Mouse (Mus musculus) frontal cortex, postnatal 25 days (tissue): ENCODE measurements around the gene Akain1.

Experiments used
- DNase-seq, 2 experiments: peaks; one replicate each; pipeline ENCODE4 v3.0.0; 2022; ENCODE audit warnings: low spot score in 2 of 2

Akain1 gene

DNA sequence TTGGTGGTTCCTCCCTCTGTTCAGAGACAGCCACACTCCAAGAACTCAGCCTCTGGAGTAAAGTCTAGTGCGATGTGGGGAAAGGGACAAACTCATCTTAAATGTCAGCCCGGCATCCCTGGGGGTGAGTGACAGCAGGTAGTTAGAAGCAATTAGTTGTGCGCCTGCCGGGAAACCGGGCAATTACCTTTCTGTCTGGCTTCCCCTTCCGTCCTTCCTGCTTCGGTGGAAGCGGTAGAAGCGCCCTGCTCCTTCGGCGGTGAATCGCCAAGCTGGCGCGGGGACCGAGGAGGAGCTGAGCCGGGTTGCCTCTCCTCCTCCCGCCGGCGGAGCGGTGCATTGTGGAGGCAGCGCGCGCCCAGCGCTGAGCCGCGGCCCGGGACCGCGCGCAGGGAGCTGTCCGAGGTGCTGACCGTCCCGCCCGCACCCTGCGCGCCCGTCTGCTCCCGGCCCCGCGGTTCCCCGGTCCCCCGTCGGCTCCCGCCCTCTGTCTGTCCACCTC lies at the start of gene Akain1:
TSS of gene Akain1 (plus strand) at position 337 of the 502 bp plus-strand sequence.
- peak; percentile 7 to 15 for DNase-seq

DNA sequence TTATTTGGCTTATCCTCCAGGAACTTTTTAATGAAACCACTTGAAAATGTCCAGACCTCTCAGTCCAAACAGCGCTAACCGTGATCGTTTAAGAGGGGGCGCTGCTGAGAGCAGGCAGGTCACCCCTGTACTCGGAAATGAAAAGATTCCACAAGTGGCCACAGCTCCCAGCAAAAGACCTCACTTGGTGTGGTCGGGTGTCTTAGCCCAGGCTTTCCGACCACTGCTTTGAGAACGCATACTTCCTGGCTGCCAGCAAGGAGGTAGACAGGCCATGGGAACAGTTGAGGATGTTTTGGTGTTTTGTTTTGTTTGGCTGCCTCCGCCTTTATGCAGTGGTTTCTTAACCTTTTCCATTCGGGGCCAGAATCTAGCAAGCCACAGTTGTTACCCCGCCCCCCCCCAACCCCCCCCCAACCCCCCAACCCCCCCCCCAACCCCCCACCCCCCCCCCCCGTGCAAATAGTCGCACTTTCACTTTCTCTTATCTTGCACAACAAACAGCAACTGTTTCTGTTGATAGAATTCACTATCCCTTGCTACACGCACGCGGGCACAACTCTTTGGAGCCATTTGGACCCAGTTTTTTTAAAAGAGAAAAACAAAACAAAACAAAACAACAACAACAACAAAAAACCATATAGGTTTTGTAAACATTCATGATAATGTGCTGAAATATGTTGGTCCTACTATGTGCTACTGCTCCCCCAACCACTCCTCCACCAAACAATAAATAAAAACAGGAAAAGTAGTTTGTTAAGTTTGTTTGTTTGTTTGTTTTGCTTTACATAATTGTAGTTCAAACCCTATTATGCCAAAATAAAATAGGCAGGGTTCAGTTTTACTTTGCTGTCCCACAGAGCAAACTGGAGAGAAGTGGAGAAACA lies 42.7 kb upstream of the Akain1 start:
- no peak for DNase-seq

DNA sequence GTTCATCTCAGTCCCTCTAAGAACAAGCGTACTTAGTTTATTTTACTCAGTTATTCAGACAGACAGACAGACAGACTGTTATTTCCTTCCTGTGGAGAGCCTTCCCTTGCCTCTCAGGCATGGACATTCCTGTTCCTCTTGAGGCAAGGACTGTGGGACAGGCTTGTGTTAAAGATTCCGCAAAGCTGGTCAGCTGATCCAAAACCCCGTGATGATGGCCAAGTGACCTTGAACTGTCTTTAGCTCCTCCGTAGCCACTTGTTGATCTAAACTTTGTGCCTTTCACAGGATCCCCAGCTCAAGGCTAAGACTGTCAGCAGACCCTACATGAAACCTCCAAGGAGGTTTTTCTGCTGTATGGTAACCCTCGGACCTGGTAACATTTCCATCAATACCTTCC lies 42.0 kb upstream of the Akain1 start:
- no peak for DNase-seq

DNA sequence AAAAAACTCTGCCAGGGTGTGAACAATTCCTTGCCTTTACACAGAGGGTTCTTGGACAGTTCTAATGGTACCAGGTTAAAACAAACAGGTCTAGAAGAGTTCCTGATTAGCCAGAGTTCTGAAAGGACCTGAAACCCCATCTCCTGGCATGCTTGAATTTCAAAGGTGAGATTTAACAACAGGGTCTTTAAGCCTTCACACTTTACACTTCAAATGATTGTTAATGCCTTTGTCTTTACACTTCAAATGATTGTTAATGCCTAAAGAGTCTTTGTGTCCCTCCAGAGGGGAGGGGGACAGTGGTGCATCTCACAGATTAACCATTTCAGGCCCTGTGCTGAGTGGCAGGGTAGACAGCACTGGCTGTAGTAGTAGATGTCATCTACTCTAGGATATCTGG lies 41.0 kb upstream of the Akain1 start:
- DNase-seq: no peak

DNA sequence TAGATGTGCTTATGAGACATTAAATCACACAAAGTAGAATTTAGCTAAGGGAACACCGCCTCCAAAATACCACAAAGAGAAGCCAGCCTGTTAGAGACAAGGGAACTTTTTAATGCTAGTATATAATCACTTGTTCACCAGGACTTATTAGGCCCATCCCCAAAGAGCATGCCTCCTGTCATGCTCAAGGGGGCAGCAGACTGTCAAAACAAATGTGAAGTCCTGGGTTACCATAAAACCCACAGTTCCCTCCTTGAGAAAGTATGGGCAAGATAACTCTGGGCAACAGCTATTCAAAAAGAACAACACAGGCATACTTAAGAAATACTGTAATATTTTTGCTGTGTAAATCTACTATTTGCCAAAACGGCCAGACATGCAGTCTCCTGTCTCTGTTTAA lies 38.0 kb upstream of the Akain1 start:
- DNase-seq: no peak

DNA sequence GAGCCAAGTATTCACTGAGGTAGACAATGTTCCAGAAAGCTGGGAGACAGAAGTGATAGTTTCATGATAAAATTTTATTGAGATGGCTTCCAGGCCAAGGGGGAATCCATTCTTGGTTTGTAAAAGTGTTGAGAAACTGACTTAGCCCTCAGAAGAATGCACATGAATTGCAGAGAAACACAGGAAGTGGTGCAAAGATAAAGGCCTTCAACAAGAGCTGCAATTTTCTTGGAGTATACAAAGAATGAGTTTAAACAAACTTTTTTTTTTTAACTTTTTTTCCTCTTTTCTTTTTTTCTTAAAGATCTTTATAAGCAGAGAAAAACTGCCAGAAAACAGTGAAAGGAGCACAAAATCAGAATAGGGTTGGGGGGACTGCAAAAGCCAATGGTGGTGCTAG lies 23.0 kb upstream of the Akain1 start:
- DNase-seq: no peak

DNA sequence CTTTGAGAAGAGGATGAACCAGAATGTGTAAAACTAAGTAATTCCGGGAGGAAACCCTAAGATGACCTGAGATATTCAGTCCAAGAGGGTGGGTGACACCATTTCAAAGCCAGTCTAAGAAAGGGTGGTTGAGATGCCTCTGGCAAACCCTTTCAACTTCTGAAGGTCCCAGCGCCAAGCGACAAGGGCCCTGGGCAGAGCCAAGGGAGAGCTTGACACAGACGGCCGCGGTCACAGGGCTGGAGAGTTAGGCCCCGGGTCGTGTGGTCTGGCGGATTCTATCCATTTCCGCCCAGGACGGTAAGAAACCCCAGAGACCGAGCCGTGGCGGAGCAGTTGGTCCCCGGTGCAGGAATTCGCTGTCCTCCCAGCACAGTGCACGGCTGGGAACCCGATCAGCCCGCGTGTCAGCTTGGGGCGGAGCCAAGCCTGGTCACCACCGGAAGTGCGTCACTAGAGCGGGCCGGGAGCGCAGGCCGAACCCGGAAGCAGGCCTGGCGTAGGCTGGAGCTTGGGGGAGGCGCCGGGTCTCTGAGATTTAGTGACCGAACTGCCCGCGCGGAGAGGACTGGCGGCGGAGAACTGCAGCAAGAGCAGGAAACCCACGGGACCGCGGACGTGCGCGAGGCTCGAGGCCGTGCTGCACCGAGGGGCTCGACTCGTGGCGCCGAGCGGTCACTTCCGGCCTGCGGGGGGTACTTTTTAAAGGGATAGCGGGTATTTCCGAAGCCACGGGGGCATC lies 22.0 kb upstream of the Akain1 start:
- DNase-seq: peak; percentile 90 to 94

DNA sequence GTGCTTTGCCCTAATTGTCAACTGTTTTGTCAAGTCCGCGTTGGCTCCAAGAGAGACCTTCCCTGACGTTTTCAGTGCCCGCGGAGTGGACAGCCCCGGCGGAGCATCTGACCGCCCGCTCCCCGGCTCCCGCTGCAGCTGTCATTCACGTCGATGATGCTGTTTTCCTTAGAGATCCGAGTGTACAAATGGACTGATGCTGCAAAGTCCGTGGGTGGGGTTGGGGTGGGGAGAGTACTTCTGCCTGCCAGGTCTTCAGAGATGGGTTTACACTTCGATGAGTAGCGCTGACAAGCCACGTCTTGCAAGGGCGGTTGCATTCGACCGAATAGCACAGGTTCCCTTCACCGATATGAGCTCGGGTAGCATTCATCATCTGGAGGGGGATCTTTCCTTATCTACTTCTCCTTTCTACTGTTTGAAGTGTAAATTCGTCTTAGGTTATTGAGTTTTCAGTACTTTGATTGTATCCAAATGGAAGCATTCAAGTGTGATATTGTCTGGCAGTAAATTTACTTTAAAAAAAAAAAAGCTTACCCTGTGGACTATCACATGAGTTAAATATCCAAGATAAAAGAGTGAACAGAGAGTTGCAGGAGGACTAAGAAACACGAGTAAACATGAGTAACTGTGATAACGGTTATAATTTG lies 21.3 kb upstream of the Akain1 start:
- DNase-seq: no peak

DNA sequence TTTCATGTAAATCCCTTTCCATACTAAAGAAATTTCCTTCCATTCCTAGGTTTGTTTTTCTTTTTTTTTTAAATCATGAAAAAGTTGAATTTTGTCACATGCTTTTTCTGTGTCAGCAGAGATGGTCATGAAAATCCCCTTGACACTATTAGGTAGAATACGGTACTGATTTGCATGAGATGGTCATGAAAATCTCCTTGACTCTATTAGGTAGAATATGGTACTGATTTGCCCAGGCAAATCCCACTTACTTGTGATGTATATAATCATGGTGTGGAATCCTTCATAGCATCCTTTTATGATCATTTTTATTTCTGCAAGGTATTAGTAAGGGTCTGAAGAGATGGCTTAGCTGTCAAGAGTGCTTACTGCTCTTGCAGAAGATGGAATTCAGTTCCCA lies 17.5 kb upstream of the Akain1 start:
- DNase-seq: no peak

DNA sequence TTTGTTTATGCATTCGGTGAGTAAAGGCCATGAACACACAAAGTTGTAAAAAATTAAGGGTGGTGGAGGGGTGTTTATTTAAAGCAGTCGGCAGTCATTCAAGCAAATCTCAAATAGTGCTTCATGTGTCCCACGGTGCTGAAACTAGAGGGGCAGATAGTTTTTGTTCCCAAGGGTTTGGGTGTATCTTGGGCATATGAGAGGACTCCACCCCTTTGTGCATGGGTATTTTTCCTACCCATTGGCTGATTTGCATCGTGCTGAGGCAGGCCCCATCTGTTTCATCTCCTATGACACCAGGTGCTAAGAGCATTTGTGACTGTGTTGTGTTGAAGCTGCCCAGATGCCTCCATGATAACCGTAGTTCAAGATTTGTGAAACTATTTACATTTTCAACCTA lies 1.3 kb upstream of the Akain1 start:
- DNase-seq: no peak

DNA sequence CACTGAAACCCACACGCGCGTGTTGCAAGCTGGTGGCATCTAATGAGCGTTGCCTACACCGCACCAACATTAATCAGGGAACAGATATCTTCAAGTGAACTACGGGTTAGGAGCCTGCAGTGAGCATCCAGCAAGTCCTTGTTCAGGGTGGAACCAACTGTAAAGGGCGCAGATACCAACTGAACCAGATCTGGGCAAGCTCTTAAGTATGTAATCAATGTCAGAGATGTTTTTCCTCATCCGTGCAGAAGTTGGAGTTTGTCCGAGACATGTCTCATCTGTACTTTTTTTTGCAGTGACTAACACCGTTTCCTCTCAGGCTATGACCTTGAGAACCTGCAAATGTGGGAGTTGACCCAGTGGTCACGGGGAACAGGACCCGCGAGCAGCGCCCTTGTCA lies 640 bp upstream of the Akain1 start:
- no peak for DNase-seq

DNA sequence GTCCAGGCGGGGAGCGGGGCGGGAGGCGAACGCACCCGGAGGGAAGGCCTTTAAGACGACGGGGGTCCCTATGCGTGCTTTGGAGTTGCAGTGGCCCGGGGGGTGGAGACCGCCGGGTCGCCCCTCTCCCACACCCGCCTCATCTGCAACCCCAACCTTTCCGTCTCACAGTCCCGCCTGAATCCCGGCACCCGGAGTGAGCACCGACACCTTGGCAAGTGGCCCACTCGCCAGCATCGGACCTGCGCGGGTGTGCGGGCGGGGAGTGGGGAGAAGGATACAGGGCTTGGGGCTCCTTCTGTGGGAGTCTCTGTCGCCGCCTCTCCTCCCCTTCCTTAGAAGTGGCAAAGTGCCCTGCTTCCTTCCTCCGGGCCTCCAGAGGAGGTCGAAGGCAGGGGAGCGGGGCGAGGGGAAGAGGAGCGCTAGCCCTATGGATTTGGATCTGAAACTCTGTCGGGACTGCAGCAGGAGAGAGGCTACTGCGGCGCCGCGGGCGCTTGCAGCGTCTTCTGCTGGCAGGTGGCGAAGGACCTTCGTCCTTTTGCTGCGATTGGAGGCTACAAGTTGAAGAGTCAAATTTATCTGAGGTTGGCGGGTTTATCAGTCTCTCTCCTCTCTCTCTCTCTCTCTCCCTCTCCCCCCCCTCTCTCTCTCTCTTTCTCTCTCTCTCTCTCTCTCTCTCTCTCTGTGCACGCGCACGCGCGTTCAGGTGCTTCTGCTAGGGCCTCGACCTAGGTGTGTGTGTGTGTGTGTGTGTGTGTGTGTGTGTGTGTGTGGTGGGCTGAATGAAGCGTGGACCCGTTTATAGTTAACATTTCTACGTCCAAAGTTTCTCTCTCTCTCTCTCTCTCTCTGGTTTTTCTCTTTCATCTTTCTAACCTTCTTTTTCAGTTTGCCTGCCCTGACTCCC lies 700 bp downstream of the Akain1 start:
- DNase-seq: peak; percentile 6 to 13

DNA sequence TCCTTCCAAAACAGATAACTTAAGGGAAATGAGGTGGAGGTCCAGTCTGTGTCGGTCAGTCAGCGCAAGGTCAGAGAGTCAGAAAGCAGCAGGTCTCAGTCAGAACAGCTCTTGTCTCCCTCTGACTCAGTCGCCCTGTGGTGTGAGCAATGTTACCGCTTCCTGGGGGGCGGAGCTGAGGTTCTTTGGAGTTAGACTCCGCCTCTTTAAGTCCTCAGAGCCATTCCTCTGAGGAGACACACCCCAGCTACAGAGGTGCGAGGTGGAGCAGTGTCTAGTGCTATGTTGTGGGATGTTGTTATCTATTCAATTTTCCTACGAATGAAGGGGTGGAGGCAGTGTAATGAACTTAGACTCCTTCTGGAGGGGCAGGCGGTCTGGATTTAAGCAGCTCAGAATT lies 1.9 kb downstream of the Akain1 start:
- no peak for DNase-seq

DNA sequence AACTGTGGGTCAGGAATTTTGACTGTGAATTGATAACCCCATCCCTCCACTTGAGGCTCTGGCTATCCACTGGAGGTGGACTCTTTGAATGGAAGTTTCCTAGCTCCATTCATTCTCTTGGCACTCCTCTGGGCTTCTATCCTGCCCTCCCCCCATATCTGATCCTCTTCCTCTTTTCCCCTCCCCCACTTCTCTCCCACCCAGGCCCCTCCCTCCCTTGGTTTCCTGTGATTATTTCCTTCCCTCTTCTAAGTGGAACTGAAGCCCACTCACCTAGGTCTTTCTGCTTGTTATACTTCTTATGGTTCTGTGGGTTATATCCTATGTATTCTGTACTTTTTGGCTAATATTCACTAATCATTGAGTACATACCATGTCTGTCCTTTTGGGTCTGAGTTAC lies 9.6 kb downstream of the Akain1 start:
- no peak for DNase-seq

DNA sequence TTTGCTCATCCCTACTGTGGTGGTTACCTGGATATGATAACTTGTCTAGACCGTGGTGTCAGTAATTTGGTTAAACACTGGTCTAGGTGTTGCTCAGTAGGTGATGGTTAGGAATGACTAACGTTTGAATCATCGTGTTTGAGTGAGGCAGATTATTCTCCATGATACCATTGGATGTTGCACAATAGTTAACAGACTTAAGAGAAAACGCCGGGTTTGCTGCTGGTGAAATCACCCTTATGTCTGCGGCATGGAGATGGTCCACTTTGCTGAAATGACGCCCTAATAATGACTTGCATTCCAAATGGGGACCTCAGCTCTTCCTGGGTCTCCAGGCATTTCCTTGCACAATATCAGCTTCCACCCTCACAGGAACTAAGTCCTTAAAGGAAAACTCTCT lies 22.6 kb downstream of the Akain1 start:
- DNase-seq: no peak

DNA sequence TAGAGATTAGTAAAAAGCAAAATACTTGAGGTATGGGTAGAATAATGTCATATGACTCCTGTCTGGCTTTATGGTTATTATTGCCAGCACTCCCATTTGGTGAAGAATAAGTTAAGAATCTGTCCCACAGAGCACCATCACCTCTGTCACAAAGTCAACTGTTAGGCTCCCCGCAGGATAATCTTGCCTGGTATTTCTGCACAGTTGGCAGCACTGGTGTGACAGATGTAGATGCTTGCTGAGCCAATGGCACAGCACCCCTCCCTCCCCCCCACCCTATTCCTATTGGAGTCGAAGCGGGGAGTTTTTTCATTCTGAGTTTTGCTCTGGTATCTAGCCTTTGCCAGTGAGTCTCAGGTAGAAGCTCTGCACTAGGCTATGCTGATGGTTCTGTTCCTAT lies 23.9 kb downstream of the Akain1 start:
- no peak for DNase-seq

DNA sequence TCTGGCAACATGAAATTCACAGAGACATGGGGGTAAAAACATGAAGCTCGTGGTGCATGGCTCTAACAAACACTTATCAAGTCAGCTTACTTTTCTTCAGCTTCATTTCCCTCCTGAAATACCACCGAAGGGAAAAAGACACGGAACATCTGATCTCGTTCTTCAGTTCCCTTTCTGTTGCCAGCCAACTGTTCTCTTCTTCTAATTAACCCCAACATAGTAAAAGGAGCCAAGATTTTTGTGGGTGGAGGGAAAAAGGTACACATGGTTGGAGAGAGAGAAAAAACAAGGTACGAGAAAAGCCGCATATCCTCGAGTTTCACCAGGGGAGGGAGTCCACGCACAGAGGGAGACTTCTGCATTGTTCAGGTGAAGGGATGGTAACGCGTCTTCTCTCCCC lies 32.0 kb downstream of the Akain1 start:
- DNase-seq: no peak

DNA sequence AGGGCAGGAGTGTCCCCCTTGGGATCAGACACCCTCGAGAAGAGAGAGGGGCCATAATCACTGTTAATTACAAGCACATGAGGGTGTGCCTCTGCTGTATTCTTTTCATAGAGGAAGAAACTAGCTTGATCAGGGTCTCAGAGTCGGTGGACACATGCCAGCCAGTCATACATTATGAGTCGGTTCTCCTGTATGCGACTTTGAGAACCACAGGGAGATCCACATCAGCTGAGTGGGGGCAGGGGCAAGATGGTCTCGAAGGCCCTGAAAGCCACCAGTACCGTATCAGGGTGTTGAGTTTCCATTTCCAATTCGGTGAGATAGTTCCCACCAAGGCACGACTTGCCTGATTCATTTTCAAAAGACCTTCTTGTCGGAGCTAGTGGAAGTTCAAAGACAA lies 33.3 kb downstream of the Akain1 start:
- no peak for DNase-seq

DNA sequence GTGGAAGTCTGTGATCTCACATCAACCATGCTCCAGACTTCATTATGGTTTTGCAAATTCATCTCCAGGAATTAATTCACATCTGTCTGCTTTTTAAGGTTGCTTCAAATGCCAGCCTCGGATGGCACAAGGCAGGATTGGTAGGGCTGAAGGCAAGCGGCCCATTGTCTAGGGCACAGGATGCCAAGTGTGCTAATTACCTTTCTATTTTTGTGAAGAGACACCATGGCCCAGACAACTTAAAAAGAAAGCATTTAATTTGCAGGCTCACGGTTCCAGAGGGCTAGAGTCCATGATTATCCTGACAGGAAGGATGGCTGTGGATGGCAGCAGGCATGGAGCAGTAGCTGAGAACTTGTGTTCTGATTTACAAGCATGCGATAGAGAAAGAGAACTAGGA lies 35.0 kb downstream of the Akain1 start:
- no peak for DNase-seq

DNA sequence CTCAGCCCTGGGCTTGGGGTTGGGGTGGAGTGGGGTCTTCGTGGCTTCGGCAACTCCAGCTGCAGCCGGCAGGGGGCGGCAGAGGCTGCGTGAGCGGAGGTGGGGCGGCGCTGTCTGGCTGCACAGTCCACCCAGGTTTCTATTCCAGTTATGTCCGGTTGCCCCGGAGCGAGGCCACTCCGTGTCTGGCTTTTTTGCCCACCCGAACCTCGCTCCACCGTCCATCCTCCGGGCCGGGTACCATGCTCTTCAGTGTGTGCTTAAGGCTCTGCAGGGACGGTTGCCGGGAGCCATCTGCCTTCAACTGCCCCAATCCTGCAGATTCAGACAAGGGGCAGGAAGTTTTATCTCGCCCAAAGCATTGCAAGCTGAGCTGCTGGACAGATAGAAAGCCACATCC lies 36.3 kb downstream of the Akain1 start:
- DNase-seq: peak; percentile 9 to 14

DNA sequence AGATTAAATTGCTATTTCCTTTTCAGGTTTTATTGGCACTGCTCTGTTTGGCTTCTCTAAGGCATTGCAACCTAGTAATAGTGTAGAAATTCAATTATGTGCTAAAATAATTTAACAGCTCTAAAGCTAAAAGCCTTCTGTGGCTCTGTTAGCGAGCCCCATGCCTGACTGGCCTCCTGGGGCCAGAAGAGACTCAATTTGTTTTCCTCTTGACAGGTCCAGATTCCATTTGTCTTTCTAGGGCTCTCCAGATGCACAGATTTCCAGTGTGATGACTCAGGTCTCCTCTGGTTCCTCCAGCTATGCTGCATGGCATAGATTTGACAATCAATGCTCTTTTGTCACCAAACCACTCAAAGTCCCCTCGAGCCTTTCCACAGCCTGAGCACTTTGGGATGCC lies 38.4 kb downstream of the Akain1 start:
- DNase-seq: no peak
